In the genomic region with DNA sequence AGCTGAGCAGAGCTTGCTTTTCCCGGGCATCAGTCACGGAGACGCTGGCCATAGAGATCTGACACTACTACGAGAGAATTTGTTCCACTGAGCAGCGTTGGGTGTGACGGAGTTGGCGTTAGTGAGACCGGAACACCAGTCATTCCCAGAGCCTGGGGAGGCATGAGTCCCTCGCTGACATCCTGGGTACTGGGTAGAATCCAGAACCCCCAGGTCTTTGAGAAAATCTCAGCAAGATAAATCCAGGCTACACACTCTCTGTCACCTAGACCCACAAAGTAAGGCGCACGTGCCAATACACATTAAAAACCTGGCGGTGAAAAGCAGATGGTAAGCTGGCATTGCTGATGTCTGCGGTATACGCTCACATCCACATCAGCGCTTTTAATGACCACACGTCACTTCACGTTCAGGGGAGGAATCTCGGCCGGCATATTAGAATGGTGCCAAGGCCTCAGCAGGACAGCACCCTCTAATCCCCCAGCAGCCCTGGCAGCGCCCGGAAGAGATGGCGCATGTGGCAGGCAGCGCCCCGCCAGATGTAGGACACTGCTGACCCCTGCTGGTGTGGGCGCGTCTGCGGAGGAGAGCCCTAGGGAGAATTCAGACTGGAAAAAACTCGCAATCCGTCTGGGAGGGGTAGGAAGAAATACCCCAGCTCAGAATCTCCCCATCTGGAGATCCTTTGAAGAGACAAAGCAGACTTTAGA, we compare ENCODE assay signal across 8 mouse cellular contexts. TPM values are rescaled to one million over a fixed set of nuclear protein-coding genes. Genes with fewer than 3 reads are reported as not detected.
DNase-seq lines count a peak whose midpoint lies in the region; ATAC-seq and TF ChIP-seq lines count a peak whose summit lies in the region.

No protein-coding gene starts in this region.

- peak overlapping the region; percentile 55 for H3K4me2 ChIP-seq in hindbrain, embryonic 12.5 days (replicated peaks)

- no peak for TF ChIP-seq POLR2A in MEL (IDR thresholded peaks at IDR 0.05; ENCODE audit: control insufficient read depth in 1 of 2, insufficient read depth in 1 of 2, low read depth in 1 of 2, low read length in 2 of 2, poor library complexity in 1 of 2)

- H3K36me3 ChIP-seq in MEL (ENCODE audit: control insufficient read depth in 1 of 2, insufficient read depth in 2 of 2, low read length in 2 of 2), result peaks cover 0 to 6% of the 10 kb centered on the region in 2 experiments; a peak in 2 of 4 replicates
- H3K36me3 ChIP-seq in hindbrain, embryonic 12.5 days, result no peaks in the 10 kb centered on the region

- H3K27ac ChIP-seq in MEL (ENCODE audit: control insufficient read depth, low read depth, low read length), result peak overlapping the region; percentile 65
- H3K27ac ChIP-seq in hindbrain, embryonic 12.5 days, result peak overlapping the region; percentile 35; the same call in 1 of the 2 replicates

- peak; percentile 51 for ATAC-seq in hindbrain, embryonic 12.5 days (ENCODE audit: low FRiP score)

- no peak for TF ChIP-seq EP300 in MEL (IDR thresholded peaks at IDR 0.05; ENCODE audit: low read depth in 1 of 2, low read length in 2 of 2)

- peak overlapping the region; percentile 57 for H3K9ac ChIP-seq in MEL (ENCODE audit: control insufficient read depth, low read depth, low read length, poor library complexity, severe bottlenecking)
- no peak overlapping the region; the same call in 1 of the 2 replicates for H3K9ac ChIP-seq in hindbrain, embryonic 12.5 days

- peak; percentile 67 to 88 (median 82) for TF ChIP-seq CTCF in MEL (IDR thresholded peaks at IDR 0.05 in 2 of 3, conservative IDR thresholded peaks at IDR 0.05 in 1 of 3; ENCODE audit: control insufficient read depth in 1 of 3, insufficient read depth in 1 of 3, low read depth in 2 of 3, low read length in 3 of 3, poor library complexity in 1 of 3, severe bottlenecking in 1 of 3)

- no peaks in the 10 kb centered on the region for H3K27me3 ChIP-seq in MEL (ENCODE audit: control insufficient read depth in 1 of 2, insufficient read depth in 2 of 2, low read length in 2 of 2)
- peaks cover 30% of the 10 kb centered on the region for H3K27me3 ChIP-seq in hindbrain, embryonic 12.5 days

- peak overlapping the region; percentile 38 to 49 for H3K4me3 ChIP-seq in MEL (ENCODE audit: control insufficient read depth in 1 of 2, insufficient read depth in 1 of 2, low read depth in 2 of 2, low read length in 2 of 2)
- H3K4me3 ChIP-seq in hindbrain, embryonic 12.5 days, result peak overlapping the region; percentile 30

- peaks cover 4 to 7% of the 10 kb centered on the region in 2 experiments; a peak in 3 of 4 replicates for H3K4me1 ChIP-seq in MEL (ENCODE audit: control insufficient read depth in 1 of 2, insufficient read depth in 2 of 2, low read length in 2 of 2)
- peaks cover 17% of the 10 kb centered on the region for H3K4me1 ChIP-seq in hindbrain, embryonic 12.5 days

- no peaks in the 10 kb centered on the region for H3K9me3 ChIP-seq in MEL (replicated peaks; ENCODE audit: insufficient read depth, low read length)
- H3K9me3 ChIP-seq in hindbrain, embryonic 12.5 days (replicated peaks), result no peaks in the 10 kb centered on the region; the same call in 1 of the 2 replicates

- no peaks in the 10 kb centered on the region for H3K79me2 ChIP-seq in MEL (ENCODE audit: control insufficient read depth, insufficient read depth, low read length, poor library complexity)

- peak; percentile 69 for DNase-seq in MEL (ENCODE audit: low read depth, low spot score)
- peak; percentile 25 for DNase-seq in cerebellum, adult 9-10 months
- DNase-seq in frontal cortex, postnatal 25 days (ENCODE audit: low spot score in 2 of 2), result peak; percentile 45 to 69
- DNase-seq in layer of hippocampus, postnatal 14 days (ENCODE audit: low spot score in 2 of 2), result peak; percentile 78
- DNase-seq in lung, postnatal 14 days, result peak; percentile 88
- DNase-seq in retina, adult 2 months (ENCODE audit: low read depth, low spot score), result peak; percentile 50
- peak; percentile 61 for DNase-seq in urinary bladder, adult 2 months (ENCODE audit: low spot score)

- TF ChIP-seq RAD21 in MEL (IDR thresholded peaks at IDR 0.05; ENCODE audit: low read depth, low read length), result peak; percentile 81

- WGBS in hindbrain, embryonic 12.5 days, result 1% methylated on average over 29 of the region's 29 CpGs

TF ChIP-seq in MEL, 35 proteins besides CTCF, POLR2A, EP300 and RAD21:
- no peak for TF ChIP-seq CHD2 (IDR thresholded peaks at IDR 0.05; ENCODE audit: low read length)
- no peak for TF ChIP-seq GABPA (IDR thresholded peaks at IDR 0.05; ENCODE audit: low read depth, low read length)
- TF ChIP-seq GATA1 (IDR thresholded peaks at IDR 0.05; ENCODE audit: low read depth, low read length), result no peak
- TF ChIP-seq MAX (IDR thresholded peaks at IDR 0.05; ENCODE audit: low read length), result no peak
- TF ChIP-seq MAFK (IDR thresholded peaks at IDR 0.05; ENCODE audit: borderline replicate concordance, low read depth, low read length), result no peak
- no peak for TF ChIP-seq POLR2AphosphoS5 (IDR thresholded peaks at IDR 0.05; ENCODE audit: borderline replicate concordance, low read depth, low read length)
- TF ChIP-seq ETS1 (IDR thresholded peaks at IDR 0.05; ENCODE audit: low read depth, low read length), result no peak
- TF ChIP-seq TCF12 (IDR thresholded peaks at IDR 0.05; ENCODE audit: low read depth, low read length), result no peak
- no peak for TF ChIP-seq UBTF (IDR thresholded peaks at IDR 0.05; ENCODE audit: borderline replicate concordance, insufficient read depth, low read depth, low read length)
- no peak for TF ChIP-seq HCFC1 (IDR thresholded peaks at IDR 0.05; ENCODE audit: low read depth, low read length)
- peak; percentile 12; the same call in 1 of the 2 replicates for TF ChIP-seq MAZ (IDR thresholded peaks at IDR 0.05; ENCODE audit: low read depth, low read length)
- TF ChIP-seq NRF1 (IDR thresholded peaks at IDR 0.05; ENCODE audit: insufficient read depth, low read depth, low read length, poor library complexity, severe bottlenecking), result no peak
- TF ChIP-seq ZKSCAN1 (IDR thresholded peaks at IDR 0.05; ENCODE audit: low read depth, low read length), result no peak
- no peak for TF ChIP-seq MYC (IDR thresholded peaks at IDR 0.05; ENCODE audit: low read depth, low read length)
- TF ChIP-seq TBP (IDR thresholded peaks at IDR 0.05; ENCODE audit: low read depth, low read length), result no peak
- no peak for TF ChIP-seq CHD1 (IDR thresholded peaks at IDR 0.05; ENCODE audit: low read depth, low read length)
- TF ChIP-seq SIN3A (IDR thresholded peaks at IDR 0.05; ENCODE audit: low read length), result no peak
- no peak for TF ChIP-seq BHLHE40 (IDR thresholded peaks at IDR 0.05; ENCODE audit: borderline replicate concordance, low read depth, low read length)
- TF ChIP-seq ZMIZ1 (IDR thresholded peaks at IDR 0.05; ENCODE audit: low read depth, low read length), result no peak
- no peak for TF ChIP-seq MYB (IDR thresholded peaks at IDR 0.05; ENCODE audit: low read depth, low read length)
- TF ChIP-seq ZC3H11A (IDR thresholded peaks at IDR 0.05; ENCODE audit: low read depth, low read length), result peak; percentile 62; the same call in 1 of the 2 replicates
- TF ChIP-seq E2F4 (IDR thresholded peaks at IDR 0.05; ENCODE audit: borderline replicate concordance, low read depth, low read length), result no peak
- TF ChIP-seq USF1 (IDR thresholded peaks at IDR 0.05; ENCODE audit: low read depth, low read length), result no peak
- 0 out of 2 replicates have a peak, but pooled peaks have one; percentile 26 for TF ChIP-seq ELF1 (IDR thresholded peaks at IDR 0.05; ENCODE audit: low read depth, low read length)
- TF ChIP-seq MEF2A (IDR thresholded peaks at IDR 0.05; ENCODE audit: extremely low read depth, insufficient replicate concordance, low read depth, low read length, poor library complexity, severe bottlenecking), result no peak
- TF ChIP-seq TAL1 (IDR thresholded peaks at IDR 0.05; ENCODE audit: low read length), result no peak
- peak; percentile 62 for TF ChIP-seq SMC3 (IDR thresholded peaks at IDR 0.05; ENCODE audit: low read depth, low read length)
- TF ChIP-seq NELFE (IDR thresholded peaks at IDR 0.05; ENCODE audit: low read depth, low read length), result no peak
- no peak for TF ChIP-seq KAT2A (conservative IDR thresholded peaks at IDR 0.05; ENCODE audit: low read depth, low read length)
- TF ChIP-seq RCOR1 (IDR thresholded peaks at IDR 0.05; ENCODE audit: low read depth, low read length), result no peak
- no peak for TF ChIP-seq USF2 (IDR thresholded peaks at IDR 0.05; ENCODE audit: borderline replicate concordance in 1 of 2, insufficient read depth in 1 of 2, low read depth in 1 of 2, low read length in 2 of 2)
- TF ChIP-seq ZNF384 (IDR thresholded peaks at IDR 0.05; ENCODE audit: low read depth, low read length), result no peak
- TF ChIP-seq JUND (IDR thresholded peaks at IDR 0.05; ENCODE audit: low read depth, low read length), result no peak

RNA-seq across cellular contexts. Expression of a gene that starts 20.7 kb away (rescaled TPM):
- total RNA-seq in MEL (2012; rRNA removed), result 40.3 and 44.4 TPM in 2 replicates
- 10 to 100 TPM in 1 of 2 experiments, not detected in 1; 73.0 TPM for polyA plus RNA-seq in MEL (2012; ENCODE audit: insufficient read depth in 1 of 2, insufficient read length in 2 of 2, low read depth in 1 of 2, low replicate concordance in 2 of 2, missing spikeins in 1 of 2)
- 47.7 and 54.1 TPM in 2 replicates for polyA plus RNA-seq in hindbrain, embryonic 12.5 days (2016; fragmentation: Nextera tagmentation; extraction: Ambion mirVana)
- total RNA-seq in layer of hippocampus, postnatal 14 days (2021), result 100 to 1,000 TPM; 150 to 168 TPM
- 3,856 and 5,107 TPM in 2 replicates for polyA plus RNA-seq in urinary bladder, adult 2 months (2012; rRNA removed)

Comparison
In these comparisons a context has a peak if more than half of its experiments do, and no peak if none do; other contexts are left out.
1. Peak in every context shown above with its lines: DNase-seq, ATAC-seq, H3K4me3 ChIP-seq and H3K27ac ChIP-seq.
2. DNase-seq: peak in every context shown above with its lines; median percentile 88 in lung, postnatal 14 days; 78 in layer of hippocampus, postnatal 14 days; 69 in MEL; 61 in urinary bladder, adult 2 months; 57 in frontal cortex, postnatal 25 days; 50 in retina, adult 2 months; 25 in cerebellum, adult 9-10 months.
3. RNA of a gene that starts 20.7 kb away (polyA plus RNA-seq): 3,856 to 5,107 TPM in urinary bladder, adult 2 months; 73.0 TPM in MEL and 47.7 to 54.1 TPM in hindbrain, embryonic 12.5 days; every median in the first group is over 10 times any median in the second.